Mouse (Mus musculus): ENCODE data around the gene Dennd5a. TPM values are rescaled to one million over a fixed set of nuclear protein-coding genes. Genes with fewer than 3 reads are reported as not detected.

Gene Dennd5a
- polyA plus RNA-seq, 1 experiment from 2014 or later, result 26.7 TPM

DNA sequence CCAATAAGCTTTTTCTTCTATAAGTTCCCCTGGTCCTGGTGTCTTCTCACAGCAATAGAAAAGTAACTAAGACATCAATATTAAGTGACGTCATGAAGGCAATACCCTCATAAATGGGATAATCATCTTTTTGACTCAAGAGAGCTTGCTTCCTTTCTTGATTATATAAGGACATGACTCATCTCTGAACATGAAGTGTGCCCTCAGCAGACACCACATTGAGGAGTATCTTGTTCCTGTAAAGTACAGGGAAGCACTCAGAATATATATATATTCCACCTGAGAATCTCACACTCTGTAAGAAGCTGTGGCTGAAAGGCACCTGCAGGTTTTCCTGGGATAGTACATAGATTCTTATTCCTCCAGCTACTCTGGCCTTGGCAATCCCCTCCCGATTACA is 77.7 kb downstream of the Dennd5a start:
- H3K4me3 ChIP-seq (ENCODE audit: low read depth, low read length), result no peak overlapping the region
- no peak overlapping the region for H3K9ac ChIP-seq (ENCODE audit: low read depth, low read length)
- no peaks in the 10 kb centered on the region for H3K27me3 ChIP-seq (replicated peaks; ENCODE audit: control insufficient read depth, insufficient read depth, low read length)
- ATAC-seq (replicated peaks; ENCODE audit: low FRiP score), result no peak
- no peaks in the 10 kb centered on the region for H3K36me3 ChIP-seq (ENCODE audit: control insufficient read depth, insufficient read depth, low read length)
- H3K4me2 ChIP-seq, result no peak overlapping the region
- WGBS, result 86% methylated on average over 2 of the region's 2 CpGs
- DNase-seq (ENCODE audit: low spot score), result no peak
- H3K4me1 ChIP-seq (replicated peaks; ENCODE audit: control insufficient read depth, insufficient read depth, low read length), result no peaks in the 10 kb centered on the region
- H3K27ac ChIP-seq (ENCODE audit: low read depth, low read length), result no peak overlapping the region
- no peaks in the 10 kb centered on the region for H3K9me3 ChIP-seq (ENCODE audit: control insufficient read depth, low read length)

DNA sequence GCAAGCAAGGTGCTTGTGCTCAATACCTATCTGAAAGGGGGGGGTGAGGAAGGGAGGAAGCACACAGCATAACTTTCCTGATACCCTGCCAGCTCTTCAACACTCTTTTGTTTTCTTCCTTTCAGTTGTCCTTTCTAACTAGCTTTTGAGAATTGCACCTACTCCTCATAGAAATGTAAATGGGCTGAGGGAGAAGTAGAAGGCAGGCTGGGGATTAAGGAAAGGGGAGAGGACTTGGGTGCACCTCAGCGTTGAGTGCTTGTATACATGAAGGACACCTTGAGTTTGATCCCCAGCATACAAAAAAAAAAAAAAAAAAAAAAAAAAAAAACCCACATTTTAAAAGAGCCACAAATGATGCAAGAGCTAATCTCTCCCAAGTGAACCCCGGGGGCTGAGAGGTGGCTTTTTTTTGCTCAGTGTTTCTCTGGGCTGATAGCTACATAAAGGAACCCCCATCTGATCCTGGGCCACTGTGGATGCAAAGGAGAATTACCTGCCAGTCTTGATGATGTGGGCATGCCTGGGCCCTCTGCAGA is 78.6 kb downstream of the Dennd5a start:
- no peak for ATAC-seq (replicated peaks; ENCODE audit: low FRiP score)
- DNase-seq (ENCODE audit: low spot score), result no peak
- Histone ChIP-seq H3K4me1 (replicated peaks; ENCODE audit: control insufficient read depth, insufficient read depth, low read length) (no peaks in the 10 kb centered on the region), H3K9me3 (ENCODE audit: control insufficient read depth, low read length) (no peaks in the 10 kb centered on the region), H3K36me3 (ENCODE audit: control insufficient read depth, insufficient read depth, low read length) (no peaks in the 10 kb centered on the region), H3K4me3 (ENCODE audit: low read depth, low read length) (no peak overlapping the region), H3K27ac (ENCODE audit: low read depth, low read length) (no peak overlapping the region), H3K4me2 (no peak overlapping the region), H3K27me3 (replicated peaks; ENCODE audit: control insufficient read depth, insufficient read depth, low read length) (no peaks in the 10 kb centered on the region), H3K9ac (ENCODE audit: low read depth, low read length) (no peak overlapping the region)
- 54% methylated on average over 2 of the region's 2 CpGs for WGBS

DNA sequence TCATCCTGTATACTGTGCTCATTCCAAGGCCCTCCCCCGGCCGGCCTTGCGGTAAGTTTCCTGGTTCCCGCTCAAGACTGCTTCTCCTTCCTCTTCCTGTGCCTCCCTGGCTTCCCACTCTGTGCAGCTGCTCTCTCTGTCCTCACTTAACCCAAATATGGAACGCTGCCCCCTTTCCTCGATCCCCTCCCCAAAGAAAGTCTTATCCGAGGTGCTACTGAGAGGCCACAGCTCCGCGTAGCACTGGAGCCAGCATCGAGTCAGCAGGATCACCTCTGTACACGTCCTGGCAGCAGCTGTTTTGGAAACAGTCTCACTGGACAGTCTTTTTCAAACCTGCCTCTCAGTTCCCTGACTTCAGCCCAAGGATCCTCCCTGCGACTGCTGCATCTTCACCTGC is 81.1 kb downstream of the Dennd5a start:
- no peak overlapping the region for H3K4me3 ChIP-seq (ENCODE audit: low read depth, low read length)
- DNase-seq (ENCODE audit: low spot score) (no peak), ATAC-seq (replicated peaks; ENCODE audit: low FRiP score) (no peak)
- 45% methylated on average over 12 of the region's 12 CpGs for WGBS
- H3K4me1 ChIP-seq (replicated peaks; ENCODE audit: control insufficient read depth, insufficient read depth, low read length), result no peaks in the 10 kb centered on the region
- H3K27ac ChIP-seq (ENCODE audit: low read depth, low read length), result no peak overlapping the region
- no peaks in the 10 kb centered on the region for H3K36me3 ChIP-seq (ENCODE audit: control insufficient read depth, insufficient read depth, low read length)
- H3K9me3 ChIP-seq (ENCODE audit: control insufficient read depth, low read length), result no peaks in the 10 kb centered on the region
- H3K9ac ChIP-seq (ENCODE audit: low read depth, low read length), result no peak overlapping the region
- no peaks in the 10 kb centered on the region for H3K27me3 ChIP-seq (replicated peaks; ENCODE audit: control insufficient read depth, insufficient read depth, low read length)
- no peak overlapping the region for H3K4me2 ChIP-seq

DNA sequence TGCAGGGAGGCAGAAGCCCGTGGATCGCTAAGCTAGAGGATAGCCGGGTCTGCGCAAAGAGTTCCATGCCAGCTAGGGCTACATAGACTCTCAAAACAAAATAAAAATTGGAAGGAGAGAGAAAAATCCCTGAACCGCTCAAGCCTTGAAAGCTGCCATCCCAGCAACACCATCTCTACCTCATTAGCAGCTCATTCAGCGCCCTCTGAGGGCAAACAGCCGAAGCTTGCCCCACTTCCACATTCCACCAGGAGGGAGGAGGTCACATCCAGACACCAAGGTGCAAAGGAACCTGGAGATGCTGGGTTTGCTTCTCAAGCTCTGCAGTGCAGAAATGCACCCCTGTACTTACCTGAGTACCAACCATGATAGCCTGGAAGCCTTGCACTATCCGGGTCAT is 84.2 kb downstream of the Dennd5a start:
- Histone ChIP-seq H3K27ac (ENCODE audit: low read depth, low read length) (no peak overlapping the region), H3K4me2 (no peak overlapping the region), H3K4me3 (ENCODE audit: low read depth, low read length) (no peak overlapping the region), H3K27me3 (replicated peaks; ENCODE audit: control insufficient read depth, insufficient read depth, low read length) (no peaks in the 10 kb centered on the region; the same call in 1 of the 2 replicates), H3K9ac (ENCODE audit: low read depth, low read length) (no peak overlapping the region), H3K9me3 (ENCODE audit: control insufficient read depth, low read length) (no peaks in the 10 kb centered on the region), H3K4me1 (replicated peaks; ENCODE audit: control insufficient read depth, insufficient read depth, low read length) (no peaks in the 10 kb centered on the region), H3K36me3 (ENCODE audit: control insufficient read depth, insufficient read depth, low read length) (no peaks in the 10 kb centered on the region)
- 67% methylated on average over 8 of the region's 8 CpGs for WGBS
- DNase-seq (ENCODE audit: low spot score) (no peak), ATAC-seq (replicated peaks; ENCODE audit: low FRiP score) (no peak)

DNA sequence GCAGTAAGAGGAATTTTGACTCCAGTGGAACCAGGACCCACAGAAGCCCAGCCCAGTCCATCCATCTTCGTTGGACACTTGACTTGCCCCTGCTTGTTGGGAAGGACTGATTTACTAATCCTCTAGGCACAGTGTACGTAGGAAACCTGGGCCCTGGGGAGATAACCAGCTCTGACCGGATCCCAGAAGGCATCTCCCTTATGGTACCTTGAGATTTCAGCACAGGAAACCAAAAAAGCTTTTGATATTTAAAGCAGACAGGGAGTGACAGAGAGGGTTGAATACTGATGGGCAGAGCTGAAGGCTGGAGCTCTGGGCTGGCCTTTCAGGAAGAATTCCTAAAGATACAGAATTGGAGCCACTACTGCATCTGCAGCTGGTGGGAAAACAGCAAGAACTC is 84.7 kb downstream of the Dennd5a start:
- Histone ChIP-seq H3K27ac (ENCODE audit: low read depth, low read length) (no peak overlapping the region), H3K9ac (ENCODE audit: low read depth, low read length) (no peak overlapping the region), H3K36me3 (ENCODE audit: control insufficient read depth, insufficient read depth, low read length) (no peaks in the 10 kb centered on the region), H3K4me3 (ENCODE audit: low read depth, low read length) (no peak overlapping the region), H3K27me3 (replicated peaks; ENCODE audit: control insufficient read depth, insufficient read depth, low read length) (no peaks in the 10 kb centered on the region; the same call in 1 of the 2 replicates), H3K4me1 (replicated peaks; ENCODE audit: control insufficient read depth, insufficient read depth, low read length) (no peaks in the 10 kb centered on the region), H3K4me2 (no peak overlapping the region), H3K9me3 (ENCODE audit: control insufficient read depth, low read length) (no peaks in the 10 kb centered on the region)
- DNase-seq (ENCODE audit: low spot score) (no peak), ATAC-seq (replicated peaks; ENCODE audit: low FRiP score) (no peak)
- 30% methylated on average over 3 of the region's 3 CpGs for WGBS

DNA sequence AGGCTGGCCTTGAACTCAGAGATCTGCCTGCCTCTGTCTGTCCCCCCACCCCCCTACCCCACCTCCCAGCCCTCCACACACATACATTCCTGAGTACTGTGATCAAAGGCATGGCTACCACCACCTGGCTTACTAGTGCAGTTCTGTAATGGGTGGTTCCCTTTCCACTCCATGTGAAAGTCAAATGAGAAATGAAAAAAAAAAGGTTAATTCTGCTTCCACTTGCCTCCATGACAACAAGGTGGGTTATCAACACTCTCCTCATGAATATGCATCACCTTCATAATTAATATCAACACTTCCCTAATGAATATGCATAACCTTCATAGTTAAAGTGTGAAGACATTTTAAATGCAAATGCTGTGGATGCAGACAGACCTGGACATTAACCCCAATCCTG is 85.2 kb downstream of the Dennd5a start:
- ATAC-seq (replicated peaks; ENCODE audit: low FRiP score), result no peak
- no peak overlapping the region for H3K9ac ChIP-seq (ENCODE audit: low read depth, low read length)

DNA sequence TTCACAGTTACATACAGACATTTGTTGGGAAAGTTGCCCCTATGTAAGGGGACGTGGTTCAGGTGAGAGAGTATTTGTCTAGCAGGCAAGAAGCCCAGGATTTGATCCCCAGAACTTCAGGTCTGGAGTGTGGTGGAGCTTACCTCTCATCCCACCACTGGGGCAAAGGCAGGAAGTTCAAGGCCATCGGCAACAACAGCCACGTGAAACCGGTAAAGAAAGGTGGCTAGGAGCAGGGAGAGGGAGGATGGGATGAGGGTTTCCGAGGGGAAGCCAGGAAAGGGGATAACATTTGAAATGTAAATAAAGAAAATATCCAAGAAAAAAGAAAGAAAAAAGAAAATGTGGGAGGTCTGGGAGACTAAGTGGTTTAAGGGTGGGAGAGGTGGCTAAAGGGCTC is 87.1 kb downstream of the Dennd5a start:
- no peak overlapping the region for H3K4me2 ChIP-seq
- no peak overlapping the region for H3K27ac ChIP-seq (ENCODE audit: low read depth, low read length)
- H3K9me3 ChIP-seq (ENCODE audit: control insufficient read depth, low read length), result no peaks in the 10 kb centered on the region
- H3K4me3 ChIP-seq (ENCODE audit: low read depth, low read length), result no peak overlapping the region
- H3K9ac ChIP-seq (ENCODE audit: low read depth, low read length), result no peak overlapping the region
- no peaks in the 10 kb centered on the region for H3K4me1 ChIP-seq (replicated peaks; ENCODE audit: control insufficient read depth, insufficient read depth, low read length)
- peaks cover 1% of the 10 kb centered on the region; the same call in 1 of the 2 replicates for H3K27me3 ChIP-seq (replicated peaks; ENCODE audit: control insufficient read depth, insufficient read depth, low read length)
- ATAC-seq (replicated peaks; ENCODE audit: low FRiP score), result no peak
- DNase-seq (ENCODE audit: low spot score), result no peak
- H3K36me3 ChIP-seq (ENCODE audit: control insufficient read depth, insufficient read depth, low read length), result no peaks in the 10 kb centered on the region
- WGBS, result 59% methylated on average over 5 of the region's 5 CpGs

More for the DNA sequence above, 85.2 kb downstream of the Dennd5a start:
- H3K36me3 ChIP-seq (ENCODE audit: control insufficient read depth, insufficient read depth, low read length), result no peaks in the 10 kb centered on the region
- H3K4me2 ChIP-seq, result no peak overlapping the region
- no peaks in the 10 kb centered on the region for H3K9me3 ChIP-seq (ENCODE audit: control insufficient read depth, low read length)
- no peak overlapping the region for H3K27ac ChIP-seq (ENCODE audit: low read depth, low read length)
- H3K4me3 ChIP-seq (ENCODE audit: low read depth, low read length), result no peak overlapping the region
- no peak for DNase-seq (ENCODE audit: low spot score)
- H3K27me3 ChIP-seq (replicated peaks; ENCODE audit: control insufficient read depth, insufficient read depth, low read length), result no peaks in the 10 kb centered on the region; the same call in 1 of the 2 replicates
- no peaks in the 10 kb centered on the region for H3K4me1 ChIP-seq (replicated peaks; ENCODE audit: control insufficient read depth, insufficient read depth, low read length)

DNA sequence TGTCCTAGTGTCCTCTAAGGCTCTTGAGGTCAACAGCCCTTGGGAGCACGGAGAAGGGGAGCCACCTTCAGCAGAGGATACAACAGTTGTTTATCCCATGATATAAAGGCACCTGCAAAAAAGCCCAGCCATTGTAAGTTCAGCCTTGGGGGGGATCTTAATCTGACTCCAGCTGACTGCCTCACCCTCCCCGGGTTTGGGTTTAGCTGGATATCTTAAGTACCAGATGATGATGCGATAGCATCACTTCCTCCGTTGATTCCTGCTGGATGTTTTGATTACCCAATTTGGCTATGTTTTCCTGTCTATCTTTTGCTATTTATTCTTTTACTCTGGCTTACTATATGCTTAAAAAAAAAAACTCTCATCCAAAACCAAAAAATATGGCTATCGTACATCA is 89.0 kb downstream of the Dennd5a start:
- Histone ChIP-seq H3K4me3 (ENCODE audit: low read depth, low read length) (no peak overlapping the region), H3K9me3 (ENCODE audit: control insufficient read depth, low read length) (no peaks in the 10 kb centered on the region), H3K4me1 (replicated peaks; ENCODE audit: control insufficient read depth, insufficient read depth, low read length) (no peaks in the 10 kb centered on the region), H3K4me2 (no peak overlapping the region), H3K9ac (ENCODE audit: low read depth, low read length) (no peak overlapping the region), H3K27me3 (replicated peaks; ENCODE audit: control insufficient read depth, insufficient read depth, low read length) (peaks cover 18% of the 10 kb centered on the region), H3K27ac (ENCODE audit: low read depth, low read length) (no peak overlapping the region), H3K36me3 (ENCODE audit: control insufficient read depth, insufficient read depth, low read length) (no peaks in the 10 kb centered on the region)
- no peak for ATAC-seq (replicated peaks; ENCODE audit: low FRiP score)
- DNase-seq (ENCODE audit: low spot score), result no peak
- WGBS, result 68% methylated on average over 5 of the region's 5 CpGs

DNA sequence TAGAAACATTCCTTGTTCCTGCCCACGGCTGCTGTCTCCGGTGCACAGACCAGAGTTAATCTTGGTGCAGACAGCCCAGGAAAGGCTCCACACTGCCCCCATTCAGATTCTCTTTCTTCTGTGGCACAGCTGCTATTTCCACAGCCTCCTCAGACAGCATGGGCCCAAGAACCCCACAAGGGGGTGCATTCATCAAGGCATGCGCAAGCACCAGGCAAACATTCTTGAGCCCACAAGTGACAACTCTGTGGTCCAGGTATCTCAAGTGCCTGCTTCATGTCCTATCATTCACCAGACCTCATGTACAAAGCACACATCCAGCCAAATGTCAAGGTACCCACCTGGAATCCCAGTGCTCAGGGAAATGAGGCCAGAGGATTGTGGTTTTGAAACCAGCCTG is 91.8 kb downstream of the Dennd5a start:
- ATAC-seq (replicated peaks; ENCODE audit: low FRiP score) (no peak), DNase-seq (ENCODE audit: low spot score) (no peak)
- Histone ChIP-seq H3K4me2 (no peak overlapping the region), H3K9ac (ENCODE audit: low read depth, low read length) (no peak overlapping the region), H3K4me1 (replicated peaks; ENCODE audit: control insufficient read depth, insufficient read depth, low read length) (0 out of 2 replicates have a peak, but pooled peaks cover 8% of the 10 kb centered on the region), H3K4me3 (ENCODE audit: low read depth, low read length) (no peak overlapping the region), H3K9me3 (ENCODE audit: control insufficient read depth, low read length) (no peaks in the 10 kb centered on the region), H3K27ac (ENCODE audit: low read depth, low read length) (no peak overlapping the region), H3K27me3 (replicated peaks; ENCODE audit: control insufficient read depth, insufficient read depth, low read length) (peaks cover 46% of the 10 kb centered on the region), H3K36me3 (ENCODE audit: control insufficient read depth, insufficient read depth, low read length) (no peaks in the 10 kb centered on the region)
- 33% methylated on average over 3 of the region's 3 CpGs for WGBS
